Mouse (Mus musculus) CH12.LX (cell line): ENCODE measurements around the gene Ccdc3.

ENCODE experiments used
- CTCF ChIP-seq, 2 experiments: IDR thresholded peaks in 1 of 2; conservative IDR thresholded peaks in 1 of 2; 2 replicates each; pipeline ENCODE4 v1.5.1; 2011 to 2012; ENCODE audit warnings: low read depth in 2 of 2, low read length in 2 of 2, improper control_type of control experiment in 1 of 2, inconsistent platforms in 1 of 2, mild to moderate bottlenecking in 1 of 2, moderate library complexity in 1 of 2
- GABPA ChIP-seq: IDR thresholded peaks from 2 replicates; pipeline ENCODE4 v1.6.1; 2012; ENCODE audit warnings: low read depth, low read length, improper control_type of control experiment, inconsistent platforms; ENCODE audit not compliant: insufficient replicate concordance
- MAFK ChIP-seq: IDR thresholded peaks from 2 replicates; pipeline ENCODE4 v1.6.1; 2011; ENCODE audit warnings: low read length, improper control_type of control experiment; ENCODE audit not compliant: insufficient replicate concordance
- RAD21 ChIP-seq: IDR thresholded peaks from 2 replicates; pipeline ENCODE4 v1.6.1; 2011; ENCODE audit warnings: low read depth, mild to moderate bottlenecking, low read length, improper control_type of control experiment, moderate library complexity
- RCOR1 ChIP-seq: conservative IDR thresholded peaks from 2 replicates; pipeline ENCODE4 v1.6.1; 2012; ENCODE audit warnings: low read depth, mild to moderate bottlenecking, inconsistent platforms, low read length, improper control_type of control experiment

DNA sequence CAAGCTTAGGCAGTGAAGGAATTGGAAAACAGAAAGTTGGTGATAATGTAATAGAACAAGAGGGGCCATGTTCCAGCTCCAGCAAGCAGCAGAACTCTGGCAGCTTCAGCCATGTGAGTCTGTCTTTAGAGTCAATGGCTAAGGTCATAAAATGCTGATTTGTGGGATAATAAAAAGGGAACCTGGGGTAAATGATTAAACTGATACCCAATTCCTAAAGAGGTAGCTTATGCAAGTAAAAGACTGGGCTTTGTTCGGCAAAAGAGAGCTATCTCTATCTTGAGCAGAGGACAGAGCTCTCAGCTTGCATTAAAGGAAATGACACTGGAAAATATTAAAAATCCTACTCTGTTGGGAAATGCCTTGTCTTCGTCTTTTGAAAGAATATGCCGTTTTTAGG is 120.7 kb downstream of the Ccdc3 start:
- TF ChIP-seq GABPA (no peak), CTCF (conservative IDR thresholded peaks at IDR 0.05 in 1 of 2, IDR thresholded peaks at IDR 0.05 in 1 of 2; ENCODE audit: low read depth in 2 of 2, low read length in 2 of 2) (no peak), MAFK (no peak), RAD21 (no peak), RCOR1 (no peak)
